Mouse (Mus musculus) heart, adult 2 months (tissue): ENCODE data around the gene Acp7.

Source experiments
- CTCF ChIP-seq: fragments of 200-600 bp; IDR thresholded peaks from 2 replicates; pipeline ENCODE4 v1.8.1; 2022; ENCODE audit warnings: antibody characterized with exemption, mild to moderate bottlenecking, moderate library complexity
- EP300 ChIP-seq: fragments of 200-500 bp; IDR thresholded peaks from 2 replicates; pipeline ENCODE4 v1.6.1; 2011; ENCODE audit warnings: low read depth, low read length, control low read depth; ENCODE audit not compliant: insufficient read depth

- TF ChIP-seq CTCF (no peak), EP300 (no peak)
These were observed 28.0 kb downstream of the Acp7 start for GRCm38 (mm10) chr7:28603136-28603535.
